Mouse (Mus musculus): ENCODE data around the gene Olfr177. TPM values are rescaled to one million over a fixed set of nuclear protein-coding genes. Genes with fewer than 3 reads are reported as not detected.

The Olfr177 gene
- total RNA-seq (2021): not detected

- intact Hi-C loops (cut with DNase I): no loop called here
- DNase-seq: no peak
Observed at GRCm38 (mm10) chr16:58874668-58875067, at the start of gene Olfr177. Olfr177 (minus strand) TSS chr16:58874768.

GRCm38 (mm10) chr16:58891963-58892362 is 17.4 kb upstream of the Olfr177 start, which contains the start of gene Olfr178:
Olfr178 (minus strand) TSS chr16:58892063.
- no peak for DNase-seq
- intact Hi-C loops (cut with DNase I): no loop called here

- intact Hi-C loops (cut with DNase I): no loop called here
- no peak for DNase-seq
Observed at GRCm38 (mm10) chr16:58884416-58884815, 9.8 kb upstream of the Olfr177 start.

- intact Hi-C loops (cut with DNase I): no loop called here
- DNase-seq: no peak
Observed at GRCm38 (mm10) chr16:58861479-58861878, 13.1 kb downstream of the Olfr177 start.

GRCm38 (mm10) chr16:58860032-58860737 is 14.4 kb downstream of the Olfr177 start:
- intact Hi-C loops (cut with DNase I): no loop called here
- no peak for DNase-seq

GRCm38 (mm10) chr16:58826732-58827319 is 47.7 kb downstream of the Olfr177 start, which contains the start of gene Olfr175-ps1:
Olfr175-ps1 (minus strand) TSS chr16:58826782.
- DNase-seq: no peak
- intact Hi-C loops (cut with DNase I): no loop called here

Other genes starting within 250 kb of the Olfr177 start
- not detected for gene E330017A01Rik, start 236.0 kb downstream of the Olfr177 start, total RNA-seq (2021)
- gene Cpox, start 204.5 kb downstream of the Olfr177 start, total RNA-seq (2021): 10 to 100 TPM; 19.7 to 20.5 TPM
- gene Gpr15, start 155.7 kb downstream of the Olfr177 start, total RNA-seq (2021): not detected
- 100 to 1,000 TPM in 1 of 2 experiments, 10 to 100 TPM in 1; 93.9 to 111 TPM for gene Cldnd1, start 146.9 kb downstream of the Olfr177 start, total RNA-seq (2021)
- gene Olfr172, start 111.6 kb downstream of the Olfr177 start, total RNA-seq (2021): not detected
- gene Olfr173, start 74.5 kb downstream of the Olfr177 start, total RNA-seq (2021): not detected
- gene Olfr175-ps1, start 48.0 kb downstream of the Olfr177 start, total RNA-seq (2021): not detected
- gene Olfr178, start 17.3 kb upstream of the Olfr177 start, total RNA-seq (2021): not detected
- not detected for gene Olfr181, start 54.0 kb upstream of the Olfr177 start, total RNA-seq (2021)
- gene Olfr180, start 54.6 kb upstream of the Olfr177 start, total RNA-seq (2021): not detected
- gene Olfr183, start 120.6 kb upstream of the Olfr177 start, total RNA-seq (2021): not detected
- gene Olfr186, start 155.5 kb upstream of the Olfr177 start, total RNA-seq (2021): not detected
- not detected for gene Olfr187, start 165.0 kb upstream of the Olfr177 start, total RNA-seq (2021)
- gene Olfr190, start 203.2 kb upstream of the Olfr177 start, total RNA-seq (2021): not detected
- gene Olfr191, start 215.1 kb upstream of the Olfr177 start, total RNA-seq (2021): not detected
- gene Olfr193, start 237.1 kb upstream of the Olfr177 start, total RNA-seq (2021): not detected
- not detected for gene Olfr194, start 246.3 kb upstream of the Olfr177 start, total RNA-seq (2021)

All from left cerebral cortex, postnatal 4 days (tissue).